Mouse (Mus musculus) MEL (cell line): ENCODE measurements around the gene Fermt3. TPM values are rescaled to one million over a fixed set of nuclear protein-coding genes. Genes with fewer than 3 reads are reported as not detected.
A peak's percentile ranks its signal among the peaks of the same experiment; 100 is the strongest.

Experiments
- DNase-seq: peaks from one replicate; pipeline ENCODE4 v3.0.0; 2011; ENCODE audit warnings: low read depth, low spot score
- H3K27ac ChIP-seq: 2 replicates; pipeline ENCODE4 v1.5.1; 2012; ENCODE audit warnings: low read depth, mild to moderate bottlenecking, control low read depth, low read length, moderate library complexity; ENCODE audit not compliant: control insufficient read depth
- H3K27me3 ChIP-seq, 2 experiments: fragments of 150-350 bp in 1 of 2; sonication (generic) in 1 of 2; 2 replicates each; pipeline ENCODE4 v1.6.1; 2012; ENCODE audit warnings: low read length in 2 of 2, mild to moderate bottlenecking in 2 of 2, improper control_type of control experiment in 1 of 2, moderate library complexity in 1 of 2; ENCODE audit not compliant: insufficient read depth in 2 of 2, control insufficient read depth in 1 of 2
- H3K36me3 ChIP-seq, 2 experiments: 2 replicates each; pipeline ENCODE4 v1.6.1; 2012 to 2014; ENCODE audit warnings: low read length in 2 of 2, improper control_type of control experiment in 1 of 2, inconsistent platforms in 1 of 2, mild to moderate bottlenecking in 1 of 2; ENCODE audit not compliant: insufficient read depth in 2 of 2, control insufficient read depth in 1 of 2
- H3K4me1 ChIP-seq, 2 experiments: fragments of 150-350 bp in 1 of 2; sonication (generic) in 1 of 2; 2 replicates each; pipeline ENCODE4 v1.6.1; 2012; ENCODE audit warnings: low read length in 2 of 2, improper control_type of control experiment in 1 of 2, mild to moderate bottlenecking in 1 of 2; ENCODE audit not compliant: insufficient read depth in 2 of 2, control insufficient read depth in 1 of 2
- H3K4me3 ChIP-seq, 2 experiments: fragments of 150-350 bp in 1 of 2; sonication (generic) in 1 of 2; 2 replicates each; pipeline ENCODE4 v1.5.1; 2012; ENCODE audit warnings: low read depth in 2 of 2, low read length in 2 of 2, mild to moderate bottlenecking in 2 of 2, moderate library complexity in 2 of 2, control low read depth in 1 of 2, improper control_type of control experiment in 1 of 2; ENCODE audit not compliant: control insufficient read depth in 1 of 2, insufficient read depth in 1 of 2
- H3K79me2 ChIP-seq: 2 replicates; pipeline ENCODE4 v1.6.1; 2012; ENCODE audit warnings: mild to moderate bottlenecking, low read length, moderate library complexity; ENCODE audit not compliant: control insufficient read depth, poor library complexity, insufficient read depth
- H3K9ac ChIP-seq: 2 replicates; pipeline ENCODE4 v1.6.1; 2012; ENCODE audit warnings: low read depth, mild to moderate bottlenecking, control low read depth, low read length, moderate library complexity; ENCODE audit not compliant: control insufficient read depth, poor library complexity, severe bottlenecking
- H3K9me3 ChIP-seq: fragments of 150-350 bp; sonication (generic); replicated peaks from 2 replicates; pipeline ENCODE4 v1.6.1; 2012; ENCODE audit warnings: mild to moderate bottlenecking, low read length, improper control_type of control experiment, moderate library complexity; ENCODE audit not compliant: insufficient read depth
- BHLHE40 ChIP-seq: IDR thresholded peaks from 2 replicates; pipeline ENCODE4 v1.6.1; 2012; ENCODE audit warnings: low read depth, mild to moderate bottlenecking, inconsistent platforms, low read length, improper control_type of control experiment, borderline replicate concordance
- CHD1 ChIP-seq: IDR thresholded peaks from 2 replicates; pipeline ENCODE4 v1.6.1; 2012; ENCODE audit warnings: low read depth, mild to moderate bottlenecking, inconsistent platforms, low read length, improper control_type of control experiment
- E2F4 ChIP-seq: IDR thresholded peaks from 2 replicates; pipeline ENCODE4 v1.6.1; 2011; ENCODE audit warnings: low read depth, low read length, improper control_type of control experiment, borderline replicate concordance
- ELF1 ChIP-seq: IDR thresholded peaks from 2 replicates; pipeline ENCODE4 v1.6.1; 2014; ENCODE audit warnings: low read depth, mild to moderate bottlenecking, inconsistent platforms, low read length, improper control_type of control experiment, moderate library complexity
- GABPA ChIP-seq: IDR thresholded peaks from 2 replicates; pipeline ENCODE4 v1.6.1; 2012; ENCODE audit warnings: low read depth, mild to moderate bottlenecking, inconsistent platforms, low read length, improper control_type of control experiment, moderate library complexity
- MAX ChIP-seq: IDR thresholded peaks from 2 replicates; pipeline ENCODE4 v1.6.1; 2011; ENCODE audit warnings: low read length, improper control_type of control experiment
- MAZ ChIP-seq: IDR thresholded peaks from 2 replicates; pipeline ENCODE4 v1.6.1; 2012; ENCODE audit warnings: low read depth, mild to moderate bottlenecking, inconsistent platforms, low read length, improper control_type of control experiment
- MXI1 ChIP-seq: IDR thresholded peaks from 2 replicates; pipeline ENCODE4 v1.6.1; 2011; ENCODE audit warnings: mild to moderate bottlenecking, low read depth, low read length, improper control_type of control experiment
- NELFE ChIP-seq: IDR thresholded peaks from 2 replicates; pipeline ENCODE4 v1.6.1; 2011; ENCODE audit warnings: low read depth, low read length, improper control_type of control experiment
- NRF1 ChIP-seq: IDR thresholded peaks from 2 replicates; pipeline ENCODE4 v1.6.1; 2014; ENCODE audit warnings: low read depth, mild to moderate bottlenecking, inconsistent platforms, low read length, improper control_type of control experiment, moderate library complexity; ENCODE audit not compliant: poor library complexity, insufficient read depth, severe bottlenecking
- POLR2AphosphoS2 ChIP-seq: IDR thresholded peaks from 2 replicates; pipeline ENCODE4 v1.6.1; 2011; ENCODE audit warnings: low read length, improper control_type of control experiment
- POLR2AphosphoS5 ChIP-seq: IDR thresholded peaks from 2 replicates; pipeline ENCODE4 v1.6.1; 2012; ENCODE audit warnings: low read depth, borderline replicate concordance, mild to moderate bottlenecking, inconsistent platforms, low read length, moderate library complexity, mixed read lengths
- RCOR1 ChIP-seq: IDR thresholded peaks from 2 replicates; pipeline ENCODE4 v1.6.1; 2012; ENCODE audit warnings: low read depth, mild to moderate bottlenecking, inconsistent platforms, low read length, improper control_type of control experiment
- SIN3A ChIP-seq: IDR thresholded peaks from 2 replicates; pipeline ENCODE4 v1.6.1; 2012; ENCODE audit warnings: low read length, improper control_type of control experiment, inconsistent platforms
- TAL1 ChIP-seq: IDR thresholded peaks from 2 replicates; pipeline ENCODE4 v1.6.1; 2012; ENCODE audit warnings: mild to moderate bottlenecking, inconsistent platforms, low read length, moderate library complexity, mixed read lengths
- TBP ChIP-seq: IDR thresholded peaks from 2 replicates; pipeline ENCODE4 v1.8.0; 2011; ENCODE audit warnings: low read depth, low read length, improper control_type of control experiment
- TCF12 ChIP-seq: IDR thresholded peaks from 2 replicates; pipeline ENCODE4 v1.6.1; 2014; ENCODE audit warnings: low read depth, mild to moderate bottlenecking, inconsistent platforms, low read length, improper control_type of control experiment, moderate library complexity
- USF1 ChIP-seq: IDR thresholded peaks from 2 replicates; pipeline ENCODE4 v1.6.1; 2014; ENCODE audit warnings: low read depth, mild to moderate bottlenecking, inconsistent platforms, low read length, improper control_type of control experiment, moderate library complexity
- ZC3H11A ChIP-seq: IDR thresholded peaks from 2 replicates; pipeline ENCODE4 v1.6.1; 2012; ENCODE audit warnings: low read depth, mild to moderate bottlenecking, inconsistent platforms, low read length, improper control_type of control experiment
- polyA plus RNA-seq, 2 experiments: library from polyadenylated mRNA; stranded (reverse) in 1 of 2; unstranded in 1 of 2; fragments of >175 nt in 1 of 2; fragments of >200 nt in 1 of 2; gene quantifications; 2 replicates each; pipeline versions ENCODE4 v1.2.1 to v1.2.4; 2012; ENCODE audit warnings: low replicate concordance in 2 of 2, low read depth in 1 of 2; ENCODE audit not compliant: insufficient read length in 2 of 2, insufficient read depth in 1 of 2, missing spikeins in 1 of 2
- total RNA-seq: library from RNA; depleted of rRNA; stranded (reverse); fragments of 300-350 nt; gene quantifications from 2 replicates; pipeline ENCODE4 v1.2.3, GENCODE M21; 2012

Gene Fermt3
- total and polyA plus RNA-seq, 3 experiments: 244 to 329 (median 327) TPM

GRCm38 (mm10) chr19:6951381-6951968 is 67.8 kb downstream of the Fermt3 start (continued):
- TF ChIP-seq TAL1 (no peak), TCF12 (peak; percentile 58; the same call in 1 of the 2 replicates), TBP (peak; percentile 70; the same call in 1 of the 2 replicates), E2F4 (no peak; the same call in 1 of the 2 replicates), RCOR1 (no peak), NELFE (peak; percentile 52; the same call in 1 of the 2 replicates), CHD1 (no peak), ZC3H11A (no peak), POLR2AphosphoS2 (peak; percentile 85; the same call in 1 of the 2 replicates), MAZ (peak; percentile 72; the same call in 1 of the 2 replicates), USF1 (no peak), MXI1 (peak; percentile 85), BHLHE40 (no peak), POLR2AphosphoS5 (no peak), SIN3A (peak; percentile 97), NRF1 (peak; percentile 76), GABPA (no peak), MAX (no peak)

GRCm38 (mm10) chr19:6950613-6951153 is 68.6 kb downstream of the Fermt3 start:
- Histone ChIP-seq H3K27ac (peak overlapping the region; percentile 91), H3K9ac (peak overlapping the region; percentile 82), H3K9me3 (no peaks in the 10 kb centered on the region), H3K36me3 (peaks cover 0 to 6% of the 10 kb centered on the region in 2 experiments; a peak in 1 of 4 replicates), H3K4me1 (0 out of 4 replicates have a peak, but pooled peaks cover 0 to 6% of the 10 kb centered on the region in 2 experiments), H3K27me3 (no peaks in the 10 kb centered on the region), H3K4me3 (peak overlapping the region; percentile 59 to 61), H3K79me2 (peaks cover 1% of the 10 kb centered on the region; the same call in 1 of the 2 replicates)
- peak; percentile 65 for DNase-seq
- TF ChIP-seq ELF1 (no peak), MXI1 (0 out of 2 replicates have a peak, but pooled peaks have one; percentile 10)
